Mouse (Mus musculus): ENCODE measurements around the gene Elmo1. TPM values are rescaled to one million over a fixed set of nuclear protein-coding genes. Genes with fewer than 3 reads are reported as not detected.

Gene Elmo1
- 17.8 and 22.8 TPM in 2 replicates for polyA plus RNA-seq (2016; fragmentation: Nextera tagmentation; extraction: Ambion mirVana)

GRCm38 (mm10) chr13:20090133-20090710 lies at the start of gene Elmo1:
Elmo1 (plus strand) TSS chr13:20090596.
- H3K27ac ChIP-seq, result peak within 1 kb of the TSS; percentile 70; the same call in 1 of the 2 replicates
- H3K9ac ChIP-seq, result peak within 1 kb of the TSS; percentile 75
- H3K4me3 ChIP-seq (replicated peaks), result peak within 1 kb of the TSS; percentile 79
- no peaks in the 10 kb centered on the region for H3K9me3 ChIP-seq
- peak; percentile 77 for ATAC-seq (ENCODE audit: low FRiP score)
- H3K4me1 ChIP-seq, result peaks cover 6% of the 10 kb centered on the region
- under 1% methylated on average over 42 of the region's 49 CpGs for WGBS
- peak within 1 kb of the TSS; percentile 98 for H3K4me2 ChIP-seq
- peaks cover 36% of the 10 kb centered on the region for H3K27me3 ChIP-seq
- H3K36me3 ChIP-seq (replicated peaks), result no peaks in the 10 kb centered on the region

GRCm38 (mm10) chr13:20041169-20041830 lies 49.1 kb upstream of the Elmo1 start:
- Histone ChIP-seq H3K4me3 (replicated peaks) (no peak overlapping the region), H3K9me3 (no peaks in the 10 kb centered on the region), H3K4me2 (no peak overlapping the region), H3K27me3 (no peaks in the 10 kb centered on the region), H3K9ac (no peak overlapping the region), H3K4me1 (peaks cover 7% of the 10 kb centered on the region), H3K36me3 (replicated peaks) (no peaks in the 10 kb centered on the region), H3K27ac (0 out of 2 replicates have a peak overlapping the region, but pooled peaks have one; percentile 14)
- ATAC-seq (ENCODE audit: low FRiP score), result no peak
- WGBS, result 10% methylated on average over 2 of the region's 2 CpGs

- 78% methylated on average over 2 of the region's 2 CpGs for WGBS
- ATAC-seq (ENCODE audit: low FRiP score), result no peak
Measured at GRCm38 (mm10) chr13:20042856-20043255, 47.5 kb upstream of the Elmo1 start.

GRCm38 (mm10) chr13:20045350-20045749 lies 45.0 kb upstream of the Elmo1 start:
- Histone ChIP-seq H3K36me3 (replicated peaks) (no peaks in the 10 kb centered on the region), H3K4me2 (no peak overlapping the region), H3K4me3 (replicated peaks) (no peak overlapping the region), H3K27ac (no peak overlapping the region), H3K9me3 (no peaks in the 10 kb centered on the region), H3K27me3 (no peaks in the 10 kb centered on the region), H3K4me1 (peaks cover 27% of the 10 kb centered on the region), H3K9ac (no peak overlapping the region)
- WGBS, result 96% methylated on average over 2 of the region's 2 CpGs
- no peak for ATAC-seq (ENCODE audit: low FRiP score)

More at GRCm38 (mm10) chr13:20042856-20043255, 47.5 kb upstream of the Elmo1 start:
- Histone ChIP-seq H3K9ac (no peak overlapping the region), H3K27me3 (no peaks in the 10 kb centered on the region), H3K27ac (no peak overlapping the region), H3K36me3 (replicated peaks) (no peaks in the 10 kb centered on the region), H3K4me2 (no peak overlapping the region), H3K4me3 (replicated peaks) (no peak overlapping the region), H3K9me3 (no peaks in the 10 kb centered on the region), H3K4me1 (peaks cover 8% of the 10 kb centered on the region)

GRCm38 (mm10) chr13:20045836-20046235 lies 44.6 kb upstream of the Elmo1 start:
- Histone ChIP-seq H3K9ac (no peak overlapping the region), H3K27ac (no peak overlapping the region), H3K9me3 (no peaks in the 10 kb centered on the region), H3K4me3 (replicated peaks) (no peak overlapping the region), H3K4me1 (peaks cover 27% of the 10 kb centered on the region), H3K27me3 (no peaks in the 10 kb centered on the region), H3K36me3 (replicated peaks) (no peaks in the 10 kb centered on the region), H3K4me2 (no peak overlapping the region)
- ATAC-seq (ENCODE audit: low FRiP score), result no peak
- WGBS, result 78% methylated on average over 5 of the region's 5 CpGs

GRCm38 (mm10) chr13:20046406-20046805 lies 44.0 kb upstream of the Elmo1 start:
- H3K27ac ChIP-seq, result no peak overlapping the region
- H3K36me3 ChIP-seq (replicated peaks), result no peaks in the 10 kb centered on the region
- no peak overlapping the region for H3K4me2 ChIP-seq
- no peak overlapping the region for H3K9ac ChIP-seq
- no peaks in the 10 kb centered on the region for H3K9me3 ChIP-seq
- WGBS, result 86% methylated on average over 4 of the region's 4 CpGs
- H3K27me3 ChIP-seq, result no peaks in the 10 kb centered on the region
- H3K4me3 ChIP-seq (replicated peaks), result no peak overlapping the region
- peaks cover 21% of the 10 kb centered on the region for H3K4me1 ChIP-seq
- ATAC-seq (ENCODE audit: low FRiP score), result no peak

GRCm38 (mm10) chr13:20047926-20048836 lies 42.2 kb upstream of the Elmo1 start:
- H3K9ac ChIP-seq, result no peak overlapping the region
- H3K9me3 ChIP-seq, result no peaks in the 10 kb centered on the region
- peak overlapping the region; percentile 17 for H3K4me2 ChIP-seq
- no peak overlapping the region for H3K27ac ChIP-seq
- no peaks in the 10 kb centered on the region for H3K27me3 ChIP-seq
- H3K36me3 ChIP-seq (replicated peaks), result no peaks in the 10 kb centered on the region
- H3K4me3 ChIP-seq (replicated peaks), result no peak overlapping the region
- WGBS, result 41% methylated on average over 14 of the region's 14 CpGs
- ATAC-seq (ENCODE audit: low FRiP score), result peak; percentile 57; the same call in 1 of the 2 replicates
- H3K4me1 ChIP-seq, result peaks cover 21% of the 10 kb centered on the region

GRCm38 (mm10) chr13:20048837-20049160 lies 41.6 kb upstream of the Elmo1 start:
- Histone ChIP-seq H3K4me1 (peaks cover 21% of the 10 kb centered on the region), H3K27me3 (no peaks in the 10 kb centered on the region), H3K9me3 (no peaks in the 10 kb centered on the region), H3K9ac (no peak overlapping the region), H3K36me3 (replicated peaks) (no peaks in the 10 kb centered on the region), H3K27ac (no peak overlapping the region), H3K4me3 (replicated peaks) (no peak overlapping the region), H3K4me2 (peak overlapping the region; percentile 17)
- peak; percentile 57; the same call in 1 of the 2 replicates for ATAC-seq (ENCODE audit: low FRiP score)
- WGBS, result 3% methylated on average over 2 of the region's 2 CpGs

GRCm38 (mm10) chr13:20049654-20050053 lies 40.7 kb upstream of the Elmo1 start:
- no peaks in the 10 kb centered on the region for H3K36me3 ChIP-seq (replicated peaks)
- no peak overlapping the region for H3K4me3 ChIP-seq (replicated peaks)
- no peaks in the 10 kb centered on the region for H3K9me3 ChIP-seq
- no peak for ATAC-seq (ENCODE audit: low FRiP score)
- H3K4me2 ChIP-seq, result no peak overlapping the region
- WGBS, result 69% methylated on average over 8 of the region's 8 CpGs
- peaks cover 21% of the 10 kb centered on the region for H3K4me1 ChIP-seq
- H3K27me3 ChIP-seq, result no peaks in the 10 kb centered on the region
- no peak overlapping the region for H3K9ac ChIP-seq
- H3K27ac ChIP-seq, result no peak overlapping the region

- Histone ChIP-seq H3K4me1 (peaks cover 21% of the 10 kb centered on the region), H3K4me3 (replicated peaks) (no peak overlapping the region)
- 88% methylated on average over 10 of the region's 10 CpGs for WGBS
Measured at GRCm38 (mm10) chr13:20050149-20050548, 40.2 kb upstream of the Elmo1 start.

GRCm38 (mm10) chr13:20057926-20058325 lies 32.5 kb upstream of the Elmo1 start:
- ATAC-seq (ENCODE audit: low FRiP score), result no peak

More at GRCm38 (mm10) chr13:20050149-20050548, 40.2 kb upstream of the Elmo1 start:
- Histone ChIP-seq H3K9ac (no peak overlapping the region), H3K9me3 (no peaks in the 10 kb centered on the region), H3K27me3 (no peaks in the 10 kb centered on the region), H3K4me2 (no peak overlapping the region), H3K36me3 (replicated peaks) (no peaks in the 10 kb centered on the region), H3K27ac (no peak overlapping the region)
- no peak for ATAC-seq (ENCODE audit: low FRiP score)

GRCm38 (mm10) chr13:20061031-20061430 lies 29.4 kb upstream of the Elmo1 start:
- Histone ChIP-seq H3K27me3 (no peaks in the 10 kb centered on the region), H3K4me2 (no peak overlapping the region), H3K9ac (no peak overlapping the region), H3K4me1 (no peaks in the 10 kb centered on the region), H3K9me3 (no peaks in the 10 kb centered on the region), H3K27ac (no peak overlapping the region), H3K36me3 (replicated peaks) (no peaks in the 10 kb centered on the region), H3K4me3 (replicated peaks) (no peak overlapping the region)
- WGBS, result 74% methylated on average over 5 of the region's 5 CpGs
- no peak for ATAC-seq (ENCODE audit: low FRiP score)

More at GRCm38 (mm10) chr13:20057926-20058325, 32.5 kb upstream of the Elmo1 start:
- no peaks in the 10 kb centered on the region for H3K9me3 ChIP-seq
- H3K4me1 ChIP-seq, result no peaks in the 10 kb centered on the region
- no peak overlapping the region for H3K4me2 ChIP-seq
- no peak overlapping the region for H3K9ac ChIP-seq
- H3K4me3 ChIP-seq (replicated peaks), result no peak overlapping the region
- H3K27ac ChIP-seq, result no peak overlapping the region
- no peaks in the 10 kb centered on the region for H3K36me3 ChIP-seq (replicated peaks)
- 88% methylated on average over 1 of the region's 1 CpGs for WGBS
- no peaks in the 10 kb centered on the region for H3K27me3 ChIP-seq

All from forebrain, embryonic 12.5 days (tissue).